Mouse (Mus musculus) kidney, embryonic 16.5 days (tissue): Measurements from ENCODE around the gene Usp51. TPM values are rescaled to one million over a fixed set of nuclear protein-coding genes. Genes with fewer than 3 reads are reported as not detected.
A peak's percentile ranks its signal among the peaks of the same experiment; 100 is the strongest.
"Not testable (repeated sequence)": the region's sequence is repeated elsewhere in the genome, so short reads cannot be mapped to it uniquely, and the experiment has no call there.

Experiments
- ATAC-seq: fragments of 200-750 bp; cut with Nextera tagmentation; 2 replicates; pipeline ENCODE4 v1.8.0; 2017; ENCODE audit warnings: moderate TSS enrichment; ENCODE audit not compliant: low FRiP score, low TSS enrichment
- H3K27ac ChIP-seq: fragments of 300-500 bp; sonication (generic); 2 replicates; pipeline ENCODE4 v1.5.1; 2014; ENCODE audit warnings: low read length
- H3K27me3 ChIP-seq: fragments of 300-500 bp; sonication (generic); 2 replicates; pipeline ENCODE4 v1.6.1; 2014; ENCODE audit warnings: low read length, control low read depth, mixed read lengths; ENCODE audit not compliant: insufficient read depth
- H3K36me3 ChIP-seq: fragments of 300-500 bp; sonication (generic); 2 replicates; pipeline ENCODE4 v1.6.1; 2014; ENCODE audit warnings: low read length, control low read depth, mixed read lengths; ENCODE audit not compliant: insufficient read depth
- H3K4me1 ChIP-seq: fragments of 300-500 bp; sonication (generic); 2 replicates; pipeline ENCODE4 v1.6.1; 2014; ENCODE audit warnings: low read length, control low read depth, mixed read lengths; ENCODE audit not compliant: insufficient read depth
- H3K4me2 ChIP-seq: fragments of 300-500 bp; sonication (generic); replicated peaks from 2 replicates; pipeline ENCODE4 v1.6.1; 2014; ENCODE audit warnings: low read depth, low read length
- H3K4me3 ChIP-seq: fragments of 300-500 bp; sonication (generic); 2 replicates; pipeline ENCODE4 v1.5.1; 2014; ENCODE audit warnings: mild to moderate bottlenecking, low read length
- H3K9ac ChIP-seq: fragments of 300-500 bp; sonication (generic); replicated peaks from 2 replicates; pipeline ENCODE4 v1.6.1; 2014; ENCODE audit warnings: low read length
- H3K9me3 ChIP-seq: fragments of 300-500 bp; sonication (generic); 2 replicates; pipeline ENCODE4 v1.6.1; 2016; ENCODE audit warnings: low read length, control low read depth
- WGBS: fragments of 180-500 bp; shearing (Covaris S2); extraction: QIAGEN DNeasy Blood & Tissue Kit; methylation state at CpG from one replicate; pipeline ENCODE4 v1.1.7; 2014; 5-methylcytosine and 5-hydroxymethylcytosine counted together
- polyA plus RNA-seq: library from polyadenylated mRNA; unstranded; fragments of >200 nt; fragmentation: Nextera tagmentation; extraction: Ambion mirVana; gene quantifications from 2 replicates; pipeline ENCODE4 v1.2.1, GENCODE M21; 2015

The Usp51 gene
- 0.56 and 1.0 TPM in 2 replicates for polyA plus RNA-seq

DNA sequence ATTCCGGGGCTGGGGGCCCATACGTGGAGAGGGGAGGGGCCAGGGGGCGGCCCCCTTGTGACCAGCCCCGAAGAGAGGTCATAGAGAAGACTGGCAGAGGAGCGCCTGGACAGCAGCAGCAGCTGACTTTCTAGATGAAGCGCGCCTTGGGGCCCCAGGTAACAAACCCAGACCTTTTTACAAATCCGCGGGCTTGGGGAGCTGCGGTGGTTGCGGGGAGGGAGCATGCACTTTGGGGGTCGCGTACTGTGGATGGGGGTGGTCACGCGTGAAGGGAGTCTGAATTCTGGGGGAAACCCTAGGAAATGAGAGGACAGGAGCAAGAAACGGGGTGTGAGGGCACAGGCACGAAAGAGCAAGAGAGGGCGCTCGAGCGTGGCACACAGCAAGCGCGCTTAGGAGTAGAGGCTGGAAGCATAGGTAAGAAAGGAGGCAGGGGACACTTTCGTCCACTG, at the start of gene Usp51:
Usp51 (plus strand) TSS at position 83 of the 455 bp plus-strand sequence.
- Histone ChIP-seq H3K4me3 (peak within 1 kb of the TSS; percentile 63), H3K36me3 (no peaks in the 10 kb centered on the region), H3K4me1 (no peaks in the 10 kb centered on the region), H3K9me3 (no peaks in the 10 kb centered on the region), H3K4me2 (peak within 1 kb of the TSS; percentile 66), H3K27me3 (peaks cover 8% of the 10 kb centered on the region; the same call in 1 of the 2 replicates), H3K9ac (peak within 1 kb of the TSS; percentile 64), H3K27ac (0 out of 2 replicates have a peak within 1 kb of the TSS, but pooled peaks have one; percentile 24)
- 17% methylated on average over 23 of the region's 23 CpGs for WGBS
- ATAC-seq: peak; percentile 80

GRCm38 (mm10) chrX:152969606-152970005, 36.7 kb upstream of the Usp51 start:
- Histone ChIP-seq H3K4me3 (no peak overlapping the region), H3K27ac (no peak overlapping the region), H3K27me3 (peaks cover 10% of the 10 kb centered on the region; the same call in 1 of the 2 replicates), H3K4me1 (0 out of 2 replicates have a peak, but pooled peaks cover 3% of the 10 kb centered on the region), H3K36me3 (no peaks in the 10 kb centered on the region), H3K9ac (no peak overlapping the region), H3K4me2 (no peak overlapping the region), H3K9me3 (no peaks in the 10 kb centered on the region)
- ATAC-seq: no peak
- WGBS: 68% methylated on average over 6 of the region's 6 CpGs

GRCm38 (mm10) chrX:152973476-152974203, 32.6 kb upstream of the Usp51 start:
- not testable (repeated sequence) for H3K4me3 ChIP-seq, H3K27ac ChIP-seq, H3K9ac ChIP-seq, H3K36me3 ChIP-seq, H3K4me1 ChIP-seq, H3K9me3 ChIP-seq
- WGBS: 37% methylated on average over 4 of the region's 19 CpGs
- H3K4me2 ChIP-seq: peak overlapping the region; percentile 15
- H3K27me3 ChIP-seq: peaks cover 19% of the 10 kb centered on the region
- peak; percentile 91 for ATAC-seq

DNA sequence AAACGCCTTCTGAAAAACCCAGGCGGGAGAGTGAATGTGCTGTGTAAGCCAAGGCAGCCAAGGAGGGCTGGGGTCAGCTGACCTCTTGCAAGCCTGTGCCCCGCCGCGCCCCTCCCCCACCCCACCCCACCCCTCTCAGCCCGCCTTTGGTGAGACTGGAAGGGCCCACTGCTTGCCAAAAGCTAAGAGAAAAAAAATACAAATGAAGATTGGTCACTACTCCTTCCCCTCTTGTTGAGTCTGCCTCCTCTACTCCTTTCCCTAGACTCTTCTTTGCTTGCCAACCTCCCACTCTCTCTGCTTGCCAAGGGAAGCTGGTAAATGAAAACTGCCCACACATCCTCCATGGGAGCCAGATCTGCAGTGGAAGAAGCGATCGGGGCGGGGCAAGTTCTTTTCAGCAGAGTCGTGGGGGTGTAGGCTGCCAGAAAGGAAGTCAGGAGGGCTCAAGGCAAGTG, 32.0 kb upstream of the Usp51 start:
- H3K9me3 ChIP-seq: no peaks in the 10 kb centered on the region
- ATAC-seq: peak; percentile 70
- H3K27ac ChIP-seq: no peak overlapping the region
- H3K4me3 ChIP-seq: no peak overlapping the region
- H3K27me3 ChIP-seq: peaks cover 19% of the 10 kb centered on the region
- H3K4me2 ChIP-seq: peak overlapping the region; percentile 15
- H3K9ac ChIP-seq: no peak overlapping the region
- 0 out of 2 replicates have a peak, but pooled peaks cover 5% of the 10 kb centered on the region for H3K4me1 ChIP-seq
- 30% methylated on average over 9 of the region's 10 CpGs for WGBS
- H3K36me3 ChIP-seq: no peaks in the 10 kb centered on the region

DNA sequence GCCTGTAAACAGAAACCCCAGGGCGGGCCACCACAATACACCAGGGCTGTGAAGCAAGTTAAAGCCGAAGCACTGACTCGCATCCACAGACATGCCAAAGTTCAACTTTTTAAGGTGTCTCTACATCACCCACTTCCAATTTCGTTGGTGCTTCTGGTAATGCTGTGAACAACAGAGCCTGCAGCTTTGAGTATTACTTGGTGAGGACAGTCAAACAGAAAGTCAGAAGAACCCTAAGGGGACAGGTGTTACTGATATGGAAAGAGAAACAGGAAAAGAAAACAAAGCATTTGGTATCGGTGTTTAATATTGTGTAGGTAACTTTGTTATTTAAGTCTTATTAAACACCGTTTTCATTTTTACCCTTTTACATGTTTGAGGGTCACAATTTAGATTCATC, 29.7 kb upstream of the Usp51 start:
- Histone ChIP-seq H3K36me3 (no peaks in the 10 kb centered on the region), H3K27me3 (peaks cover 12% of the 10 kb centered on the region), H3K4me1 (0 out of 2 replicates have a peak, but pooled peaks cover 5% of the 10 kb centered on the region), H3K4me3 (no peak overlapping the region), H3K9ac (no peak overlapping the region), H3K4me2 (no peak overlapping the region), H3K9me3 (no peaks in the 10 kb centered on the region), H3K27ac (no peak overlapping the region)
- ATAC-seq: no peak
- WGBS: 92% methylated on average over 6 of the region's 6 CpGs

DNA sequence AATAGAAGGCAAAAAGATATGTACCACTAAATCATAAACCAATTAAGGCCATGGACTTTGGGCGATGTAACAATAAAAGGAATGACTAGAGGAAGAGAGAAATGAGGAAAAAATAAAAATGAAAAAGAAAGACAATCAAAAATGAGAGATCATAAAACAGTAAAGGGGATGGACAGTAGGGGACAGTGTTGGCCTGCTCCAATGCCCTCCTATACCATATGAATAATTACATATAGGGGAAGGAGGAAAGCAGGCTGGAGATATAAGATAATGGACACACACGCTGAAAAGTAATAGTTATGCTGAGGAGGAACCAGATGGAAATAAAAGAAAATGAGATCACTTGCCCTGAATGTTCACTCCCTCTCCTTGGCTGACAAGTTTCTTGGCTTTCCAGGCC, 21.3 kb upstream of the Usp51 start:
- 58% methylated on average over 2 of the region's 2 CpGs for WGBS
- peaks cover 3% of the 10 kb centered on the region; the same call in 1 of the 2 replicates for H3K27me3 ChIP-seq
- ATAC-seq: no peak

GRCm38 (mm10) chrX:152989852-152990251, 16.4 kb upstream of the Usp51 start:
- ATAC-seq, H3K27me3 ChIP-seq, H3K4me3 ChIP-seq, H3K27ac ChIP-seq, H3K9ac ChIP-seq, H3K9me3 ChIP-seq, H3K4me2 ChIP-seq, H3K36me3 ChIP-seq, H3K4me1 ChIP-seq: not testable (repeated sequence)

More for the DNA sequence above, 21.3 kb upstream of the Usp51 start:
- H3K9me3 ChIP-seq: no peaks in the 10 kb centered on the region
- no peak overlapping the region for H3K9ac ChIP-seq
- no peak overlapping the region for H3K4me3 ChIP-seq
- H3K4me2 ChIP-seq: no peak overlapping the region
- no peaks in the 10 kb centered on the region for H3K36me3 ChIP-seq
- no peak overlapping the region for H3K27ac ChIP-seq
- H3K4me1 ChIP-seq: no peaks in the 10 kb centered on the region

- H3K4me1 ChIP-seq, H3K9me3 ChIP-seq, H3K4me3 ChIP-seq, H3K36me3 ChIP-seq, H3K9ac ChIP-seq, H3K27me3 ChIP-seq, H3K27ac ChIP-seq, ATAC-seq, H3K4me2 ChIP-seq: not testable (repeated sequence)
- no CpG with 5 or more reads among the region's 3 CpGs for WGBS
Observed at GRCm38 (mm10) chrX:152996105-152996504, 10.2 kb upstream of the Usp51 start.

GRCm38 (mm10) chrX:153007021-153007684, 884 bp downstream of the Usp51 start:
- Histone ChIP-seq H3K9ac (peak overlapping the region; percentile 64), H3K27me3 (peaks cover 8% of the 10 kb centered on the region; the same call in 1 of the 2 replicates), H3K9me3 (no peaks in the 10 kb centered on the region), H3K4me3 (peak overlapping the region; percentile 63), H3K4me2 (peak overlapping the region; percentile 66), H3K27ac (0 out of 2 replicates have a peak overlapping the region, but pooled peaks have one; percentile 24), H3K4me1 (no peaks in the 10 kb centered on the region), H3K36me3 (no peaks in the 10 kb centered on the region)
- 18% methylated on average over 52 of the region's 58 CpGs for WGBS
- peak; percentile 94 for ATAC-seq
